15 mouse cellular contexts compared by ENCODE assay signal in the genomic region with DNA sequence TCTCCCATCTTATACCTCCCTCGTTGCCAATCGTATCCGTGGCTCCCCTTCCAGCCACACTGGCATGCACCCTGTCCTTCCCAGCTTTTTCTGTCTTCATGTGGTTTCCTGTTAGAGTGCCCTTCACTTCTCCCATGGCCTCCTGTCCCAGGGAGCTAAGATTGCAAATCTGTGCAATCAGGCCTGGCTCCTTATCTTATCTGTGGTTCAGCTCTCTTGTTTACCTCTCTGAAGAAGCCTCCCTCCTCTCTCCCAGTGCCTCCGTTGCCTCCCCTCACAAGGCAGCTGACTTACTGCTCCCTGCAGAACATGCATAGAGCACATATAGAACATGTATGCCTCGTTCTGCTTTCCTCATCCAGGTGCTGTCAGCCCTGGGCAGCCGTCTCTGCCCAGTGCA. TPM values are rescaled to one million over a fixed set of nuclear protein-coding genes. Genes with fewer than 3 reads are reported as not detected.
A peak's percentile ranks its signal among the peaks of the same experiment; 100 is the strongest.
DNase-seq lines count a peak whose midpoint lies in the region; ATAC-seq lines count a peak whose summit lies in the region.
"Had no signal": no experiment of that assay in that cellular context is flagged by ENCODE, and none has a peak within 500 bp of the region (broad histone marks: within the 10 kb centered on the region; RNA-seq: fewer than 3 reads in every experiment).

No protein-coding gene starts in this region.

- no peak for DNase-seq in heart, postnatal 10 days
- DNase-seq in liver, embryonic 11.5 days (ENCODE audit: low spot score) = no peak
- DNase-seq in ovary, adult 18-20 months (ENCODE audit: low spot score) = peak; percentile 58
- no peak for DNase-seq in ovary, postnatal 14 days (ENCODE audit: low spot score)
- DNase-seq in retina, embryonic 14.5 days (ENCODE audit: low spot score) = no peak
- DNase-seq: adrenal gland, adult 8-10 months; cerebellum, postnatal 10 days; lung, adult 18-20 months had no signal

- 21% methylated on average over 6 of the region's 6 CpGs for WGBS in heart, embryonic 11.5 days (ENCODE audit: insufficient replicate concordance)
- 48% methylated on average over 6 of the region's 6 CpGs for WGBS in liver, embryonic 12.5 days (ENCODE audit: insufficient replicate concordance)
- WGBS in liver, embryonic 11.5 days = 39% methylated on average over 6 of the region's 6 CpGs
- 41% methylated on average over 6 of the region's 6 CpGs for WGBS in stomach, embryonic 16.5 days

- peak overlapping the region; percentile 14; the same call in 1 of the 2 replicates for H3K4me2 ChIP-seq in heart, embryonic 11.5 days
- no peak overlapping the region for H3K4me2 ChIP-seq in liver, embryonic 12.5 days
- H3K4me2 ChIP-seq in liver, embryonic 11.5 days = no peak overlapping the region
- H3K4me2 ChIP-seq in stomach, embryonic 16.5 days (ENCODE audit: low read depth, low read length) = no peak overlapping the region
- H3K4me2 ChIP-seq: forebrain, embryonic 13.5 days; hindbrain, embryonic 13.5 days had no signal

- H3K9ac ChIP-seq in heart, embryonic 11.5 days (ENCODE audit: low read depth, low read length) = no peak overlapping the region
- no peak overlapping the region for H3K9ac ChIP-seq in liver, embryonic 12.5 days
- no peak overlapping the region for H3K9ac ChIP-seq in liver, embryonic 11.5 days (ENCODE audit: low read depth, low read length)
- H3K9ac ChIP-seq in stomach, embryonic 16.5 days (ENCODE audit: low read length) = peak overlapping the region; percentile 25; the same call in 1 of the 2 replicates
- H3K9ac ChIP-seq: hindbrain, embryonic 13.5 days had no signal

- no peak for ATAC-seq in heart, embryonic 11.5 days (replicated peaks; ENCODE audit: insufficient number of reproducible peaks, low FRiP score, low TSS enrichment)
- 0 out of 2 replicates have a peak, but pooled peaks have one; percentile 24 for ATAC-seq in liver, embryonic 12.5 days
- ATAC-seq in liver, embryonic 11.5 days (replicated peaks; ENCODE audit: low FRiP score) = no peak
- no peak for ATAC-seq in stomach, embryonic 16.5 days (ENCODE audit: insufficient read depth, low FRiP score)
- ATAC-seq: forebrain, embryonic 13.5 days; midbrain, embryonic 16.5 days had no signal

- no peak overlapping the region for H3K4me3 ChIP-seq in heart, embryonic 11.5 days (ENCODE audit: low read depth, low read length)
- no peak overlapping the region for H3K4me3 ChIP-seq in liver, embryonic 12.5 days
- H3K4me3 ChIP-seq in liver, embryonic 11.5 days (ENCODE audit: low read depth, low read length) = no peak overlapping the region
- no peak overlapping the region for H3K4me3 ChIP-seq in stomach, embryonic 16.5 days (replicated peaks; ENCODE audit: low read length)
- H3K4me3 ChIP-seq: forebrain, embryonic 13.5 days; hindbrain, embryonic 13.5 days had no signal

- no peaks in the 10 kb centered on the region for H3K27me3 ChIP-seq in heart, embryonic 11.5 days (ENCODE audit: control insufficient read depth, insufficient read depth, low read length)
- H3K27me3 ChIP-seq in liver, embryonic 12.5 days (replicated peaks) = no peaks in the 10 kb centered on the region
- H3K27me3 ChIP-seq in liver, embryonic 11.5 days (replicated peaks; ENCODE audit: control insufficient read depth, insufficient read depth, low read length) = 0 out of 2 replicates have a peak, but pooled peaks cover 2% of the 10 kb centered on the region
- H3K27me3 ChIP-seq in stomach, embryonic 16.5 days (ENCODE audit: control insufficient read depth, insufficient read depth, low read length) = no peaks in the 10 kb centered on the region
- H3K27me3 ChIP-seq: forebrain, embryonic 13.5 days; hindbrain, embryonic 13.5 days had no signal

- 0 out of 2 replicates have a peak overlapping the region, but pooled peaks have one; percentile 17 for H3K27ac ChIP-seq in heart, embryonic 11.5 days (ENCODE audit: low read depth, low read length)
- no peak overlapping the region for H3K27ac ChIP-seq in liver, embryonic 12.5 days
- no peak overlapping the region for H3K27ac ChIP-seq in liver, embryonic 11.5 days (ENCODE audit: low read depth, low read length)
- no peak overlapping the region for H3K27ac ChIP-seq in stomach, embryonic 16.5 days (ENCODE audit: low read length)
- H3K27ac ChIP-seq: forebrain, embryonic 13.5 days; hindbrain, embryonic 13.5 days; kidney, postnatal 0 days had no signal

- H3K4me1 ChIP-seq in heart, embryonic 11.5 days (ENCODE audit: control insufficient read depth, insufficient read depth, low read length) = peaks cover 35% of the 10 kb centered on the region
- peaks cover 47% of the 10 kb centered on the region for H3K4me1 ChIP-seq in liver, embryonic 12.5 days
- H3K4me1 ChIP-seq in liver, embryonic 11.5 days (replicated peaks; ENCODE audit: control insufficient read depth, insufficient read depth, low read length) = peaks cover 28% of the 10 kb centered on the region
- H3K4me1 ChIP-seq in stomach, embryonic 16.5 days (ENCODE audit: control insufficient read depth, insufficient read depth, low read length) = peaks cover 25% of the 10 kb centered on the region

- no peaks in the 10 kb centered on the region for H3K9me3 ChIP-seq in heart, embryonic 11.5 days (replicated peaks; ENCODE audit: control insufficient read depth, low read length)
- no peaks in the 10 kb centered on the region for H3K9me3 ChIP-seq in liver, embryonic 12.5 days (replicated peaks)
- H3K9me3 ChIP-seq in liver, embryonic 11.5 days (ENCODE audit: control insufficient read depth, low read length) = no peaks in the 10 kb centered on the region
- no peaks in the 10 kb centered on the region for H3K9me3 ChIP-seq in stomach, embryonic 16.5 days (replicated peaks; ENCODE audit: control insufficient read depth, low read length)
- H3K9me3 ChIP-seq: forebrain, embryonic 13.5 days; hindbrain, embryonic 13.5 days had no signal

- H3K36me3 ChIP-seq in heart, embryonic 11.5 days (ENCODE audit: control insufficient read depth, insufficient read depth, low read length) = peaks cover 12% of the 10 kb centered on the region
- peaks cover 94% of the 10 kb centered on the region for H3K36me3 ChIP-seq in liver, embryonic 12.5 days
- peaks cover 21% of the 10 kb centered on the region; the same call in 1 of the 2 replicates for H3K36me3 ChIP-seq in liver, embryonic 11.5 days (ENCODE audit: control insufficient read depth, insufficient read depth, low read length)
- no peaks in the 10 kb centered on the region; the same call in 1 of the 2 replicates for H3K36me3 ChIP-seq in stomach, embryonic 16.5 days (ENCODE audit: control insufficient read depth, insufficient read depth, low read length)

- intact Hi-C loops in heart, postnatal 10 days (cut with DNase I) = no loop called here

RNA-seq across cellular contexts. Expression of a gene that starts 9.6 kb away (rescaled TPM):
- polyA plus RNA-seq in heart, embryonic 11.5 days (2014; fragmentation: Nextera tagmentation; extraction: Ambion mirVana) = 50.1 and 54.4 TPM in 2 replicates
- 1 to 10 TPM; 8.7 to 9.6 TPM for total RNA-seq in heart, postnatal 10 days (2021)
- polyA plus RNA-seq in liver, embryonic 12.5 days (2016; fragmentation: Nextera tagmentation; extraction: Ambion mirVana) = 20.7 and 21.7 TPM in 2 replicates
- polyA plus RNA-seq in liver, embryonic 11.5 days (2014; fragmentation: Nextera tagmentation; extraction: Ambion mirVana) = 27.9 and 28.1 TPM in 2 replicates
- polyA plus RNA-seq in stomach, embryonic 16.5 days (2015; fragmentation: Nextera tagmentation; extraction: Ambion mirVana) = 43.2 and 43.9 TPM in 2 replicates

RNA-seq across cellular contexts. Expression of a gene that starts 17.1 kb away (rescaled TPM):
- 14.2 and 15.3 TPM in 2 replicates for polyA plus RNA-seq in heart, embryonic 11.5 days (2014; fragmentation: Nextera tagmentation; extraction: Ambion mirVana)
- 10 to 100 TPM; 24.9 to 30.2 TPM for total RNA-seq in heart, postnatal 10 days (2021)
- 5.6 and 7.1 TPM in 2 replicates for polyA plus RNA-seq in liver, embryonic 12.5 days (2016; fragmentation: Nextera tagmentation; extraction: Ambion mirVana)
- polyA plus RNA-seq in liver, embryonic 11.5 days (2014; fragmentation: Nextera tagmentation; extraction: Ambion mirVana) = 11.6 and 13.0 TPM in 2 replicates
- 11.9 and 13.3 TPM in 2 replicates for polyA plus RNA-seq in stomach, embryonic 16.5 days (2015; fragmentation: Nextera tagmentation; extraction: Ambion mirVana)
